Mouse (Mus musculus): ENCODE results near the gene Ppp1r3c.

Ppp1r3c gene

GRCm38 (mm10) chr19:36715591-36715990 is 20.9 kb downstream of the Ppp1r3c start:
- no peak for DNase-seq

- DNase-seq, result no peak
Observed at GRCm38 (mm10) chr19:36714492-36714891, 22.0 kb downstream of the Ppp1r3c start.

- peak; percentile 23 for DNase-seq
Observed at GRCm38 (mm10) chr19:36713092-36713491, 23.4 kb downstream of the Ppp1r3c start.

- DNase-seq, result no peak
Observed at GRCm38 (mm10) chr19:36706195-36706594, 30.3 kb downstream of the Ppp1r3c start.

GRCm38 (mm10) chr19:36705286-36706146 is 30.9 kb downstream of the Ppp1r3c start:
- no peak for DNase-seq

- no peak for DNase-seq
Observed at GRCm38 (mm10) chr19:36704763-36705162, 31.7 kb downstream of the Ppp1r3c start.

GRCm38 (mm10) chr19:36701809-36702622 is 34.4 kb downstream of the Ppp1r3c start:
- no peak for DNase-seq

- DNase-seq, result no peak
Observed at GRCm38 (mm10) chr19:36701366-36701765, 35.1 kb downstream of the Ppp1r3c start.

GRCm38 (mm10) chr19:36700937-36701336 is 35.5 kb downstream of the Ppp1r3c start:
- no peak for DNase-seq

GRCm38 (mm10) chr19:36699151-36699550 is 37.3 kb downstream of the Ppp1r3c start:
- no peak for DNase-seq

- DNase-seq, result no peak
Observed at GRCm38 (mm10) chr19:36698200-36698599, 38.3 kb downstream of the Ppp1r3c start.

GRCm38 (mm10) chr19:36696601-36697122 is 39.8 kb downstream of the Ppp1r3c start:
- DNase-seq, result no peak

GRCm38 (mm10) chr19:36693530-36693929 is 42.9 kb downstream of the Ppp1r3c start:
- DNase-seq, result no peak

GRCm38 (mm10) chr19:36691941-36692340 is 44.5 kb downstream of the Ppp1r3c start:
- DNase-seq, result no peak

- DNase-seq, result no peak
Observed at GRCm38 (mm10) chr19:36691245-36691644, 45.2 kb downstream of the Ppp1r3c start.

- DNase-seq, result no peak
Observed at GRCm38 (mm10) chr19:36689205-36689604, 47.2 kb downstream of the Ppp1r3c start.

- DNase-seq, result peak; percentile 54
Observed at GRCm38 (mm10) chr19:36687843-36688637, 48.4 kb downstream of the Ppp1r3c start.

GRCm38 (mm10) chr19:36687044-36687443 is 49.4 kb downstream of the Ppp1r3c start:
- DNase-seq, result no peak

GRCm38 (mm10) chr19:36686016-36686415 is 50.4 kb downstream of the Ppp1r3c start:
- no peak for DNase-seq

GRCm38 (mm10) chr19:36682560-36682959 is 53.9 kb downstream of the Ppp1r3c start:
- DNase-seq, result no peak

Measured in liver (tissue).